Mouse (Mus musculus) left cerebral cortex, postnatal 14 days (tissue): Measurements from ENCODE around the gene Gm10591. TPM values are rescaled to one million over a fixed set of nuclear protein-coding genes. Genes with fewer than 3 reads are reported as not detected.
"Not testable (repeated sequence)": the region's sequence is repeated elsewhere in the genome, so short reads cannot be mapped to it uniquely, and the experiment has no call there.

ENCODE experiments used
- DNase-seq, 2 experiments: peaks; one replicate each; pipeline ENCODE4 v3.0.0; 2021 to 2022; ENCODE audit warnings: low spot score in 2 of 2, mixed read lengths in 1 of 2
- intact Hi-C: fragments of 180-260 bp; cut with DNase I; formaldehyde crosslinking; loops from one replicate; pipeline ENCODE4 v1.15.1; 2025
- long read RNA-seq, 2 experiments: library from polyadenylated mRNA; stranded (forward); transcript quantifications; one replicate each; pipeline ENCODE4 v2.0.0; 2021
- total RNA-seq, 2 experiments: library from RNA; stranded (reverse); gene quantifications; 2 replicates each; pipeline ENCODE4 v1.2.3; 2021

Gm10591 gene
- not detected for total RNA-seq
- long read RNA-seq, experiment 1, result 0 reads
- long read RNA-seq, experiment 2, result 0 reads

GRCm38 (mm10) chr4:42611895-42612294 lies at the start of gene Gm10591:
Gene Gm10591 (plus strand): TSS chr4:42612195.
- intact Hi-C loops, DNase-seq: not testable (repeated sequence)

- DNase-seq, result not testable (repeated sequence)
Observed at GRCm38 (mm10) chr4:42629419-42629818, 17.4 kb downstream of the Gm10591 start, which contains the start of gene Gm2564. Gene Gm2564 (plus strand): TSS chr4:42629719.

GRCm38 (mm10) chr4:42654951-42655350 lies 43.0 kb downstream of the Gm10591 start, which contains the start of gene Ccl27b:
Gene Ccl27b (plus strand): TSS chr4:42655251.
- intact Hi-C loops, DNase-seq: not testable (repeated sequence)

More at GRCm38 (mm10) chr4:42629419-42629818, 17.4 kb downstream of the Gm10591 start, which contains the start of gene Gm2564:
- intact Hi-C loops, result not testable (repeated sequence)

DNA sequence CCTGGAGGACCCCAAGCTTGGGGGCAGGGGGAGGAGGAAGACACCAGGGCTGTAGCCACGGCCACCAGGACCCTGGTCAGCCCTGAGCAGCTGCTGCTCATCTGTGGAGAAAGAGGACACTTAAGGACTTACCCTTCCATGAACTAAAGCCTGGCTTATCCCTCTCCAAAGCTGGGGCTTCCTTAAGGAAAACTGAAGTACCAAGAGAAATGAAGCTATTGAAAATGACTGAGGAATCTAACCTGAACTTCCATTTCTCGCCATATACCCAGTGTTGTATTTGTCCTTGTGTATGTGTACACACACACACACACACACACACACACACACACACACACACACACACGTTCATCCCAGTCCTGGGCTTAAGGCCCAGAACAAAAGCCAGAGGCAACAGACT lies 49.8 kb downstream of the Gm10591 start, which contains the start of gene Il11ra2:
TSS of gene Il11ra2 (minus strand) at position 101 of the 400 bp plus-strand sequence.
- DNase-seq, intact Hi-C loops: not testable (repeated sequence)

Other genes starting within 250 kb of the Gm10591 start
- not detected for gene Gm21586, start 172.8 kb upstream of the Gm10591 start, total RNA-seq
- 1 to 10 TPM; 6.0 to 6.9 TPM for gene Gm2163, start 145.4 kb upstream of the Gm10591 start, total RNA-seq
- gene Fam205a2, start 84.0 kb upstream of the Gm10591 start, total RNA-seq, result not detected
- gene Gm2564, start 17.5 kb downstream of the Gm10591 start, total RNA-seq, result 10 to 100 TPM; 12.5 to 12.9 TPM
- 1 to 10 TPM; 6.3 to 6.4 TPM for gene Ccl27b, start 43.1 kb downstream of the Gm10591 start, total RNA-seq
- not detected for gene Il11ra2, start 49.7 kb downstream of the Gm10591 start, total RNA-seq
- 1 to 10 TPM; 1.8 to 2.2 TPM for gene 4930578G10Rik, start 123.3 kb downstream of the Gm10591 start, total RNA-seq
- under 1 TPM in 1 of 2 experiments, not detected in 1; 0.94 TPM for gene Ccl19, start 144.4 kb downstream of the Gm10591 start, total RNA-seq
- not detected for gene Ccl21a, start 161.8 kb downstream of the Gm10591 start, total RNA-seq
- under 1 TPM; 0.18 to 0.27 TPM for gene Fam205a1, start 241.7 kb downstream of the Gm10591 start, total RNA-seq
- gene Gm12394, start 244.6 kb downstream of the Gm10591 start, total RNA-seq, result 1 to 10 TPM; 2.3 to 2.7 TPM